Mouse (Mus musculus) cerebellum, postnatal 14 days (tissue): Measurements from ENCODE around the gene Prkca.

Experiments
- DNase-seq, 2 experiments: peaks; one replicate each; pipeline ENCODE4 v3.0.0; 2021; ENCODE audit warnings: mixed read lengths in 2 of 2

Prkca gene

DNA sequence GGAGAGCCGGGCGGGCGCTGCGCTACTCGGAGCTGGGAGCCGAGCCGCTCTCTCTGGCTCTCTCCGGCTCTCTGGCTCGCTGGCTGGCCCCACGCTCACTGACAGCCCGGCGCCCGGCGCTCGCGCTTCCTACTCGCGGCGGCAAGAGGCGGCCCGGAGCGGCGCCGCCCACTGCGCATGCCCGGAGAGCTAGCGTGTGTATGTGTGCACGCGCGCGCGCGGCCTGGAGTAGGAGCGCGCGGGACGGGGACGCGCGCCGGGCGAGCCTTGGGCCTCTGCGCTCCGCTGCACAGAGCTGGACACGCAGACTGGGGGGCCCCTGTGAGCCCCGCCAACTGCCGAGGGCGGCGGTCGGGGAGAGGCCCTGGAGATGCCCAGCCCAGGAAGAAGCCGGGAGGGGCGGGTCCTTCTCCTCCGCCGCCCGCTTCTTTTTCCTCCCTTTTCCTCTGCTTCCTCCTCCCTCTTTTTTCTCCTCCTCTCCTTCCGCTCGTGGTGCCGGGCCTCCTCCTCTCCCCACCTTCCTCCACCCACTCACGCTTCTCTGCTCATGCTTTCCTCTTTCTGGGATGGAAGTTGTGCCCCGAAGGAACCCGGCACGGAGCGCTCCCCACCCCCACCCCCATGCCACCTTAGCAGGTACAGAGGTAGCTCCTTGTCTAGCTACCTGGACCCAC, at the start of gene Prkca:
Prkca (minus strand) TSS at position 140 of the 674 bp plus-strand sequence.
- peak; percentile 97 to 98 for DNase-seq

DNA sequence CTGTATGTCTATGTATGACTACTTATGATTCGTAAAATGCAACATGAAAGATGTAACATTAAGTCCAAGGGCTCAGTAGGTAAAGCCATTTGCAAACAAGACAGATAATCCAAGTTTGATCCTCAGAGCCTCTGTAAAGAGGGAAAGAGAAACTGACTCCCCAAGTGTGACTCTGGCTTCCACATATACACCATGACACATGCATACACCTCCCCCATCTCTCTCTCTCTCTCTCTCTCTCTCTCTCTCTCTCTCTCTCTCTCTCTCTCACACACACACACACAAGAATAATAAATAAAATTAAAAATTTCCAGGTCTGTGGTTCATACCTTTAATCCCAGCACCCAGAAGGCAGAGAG, 41.9 kb upstream of the Prkca start:
- no peak for DNase-seq

DNA sequence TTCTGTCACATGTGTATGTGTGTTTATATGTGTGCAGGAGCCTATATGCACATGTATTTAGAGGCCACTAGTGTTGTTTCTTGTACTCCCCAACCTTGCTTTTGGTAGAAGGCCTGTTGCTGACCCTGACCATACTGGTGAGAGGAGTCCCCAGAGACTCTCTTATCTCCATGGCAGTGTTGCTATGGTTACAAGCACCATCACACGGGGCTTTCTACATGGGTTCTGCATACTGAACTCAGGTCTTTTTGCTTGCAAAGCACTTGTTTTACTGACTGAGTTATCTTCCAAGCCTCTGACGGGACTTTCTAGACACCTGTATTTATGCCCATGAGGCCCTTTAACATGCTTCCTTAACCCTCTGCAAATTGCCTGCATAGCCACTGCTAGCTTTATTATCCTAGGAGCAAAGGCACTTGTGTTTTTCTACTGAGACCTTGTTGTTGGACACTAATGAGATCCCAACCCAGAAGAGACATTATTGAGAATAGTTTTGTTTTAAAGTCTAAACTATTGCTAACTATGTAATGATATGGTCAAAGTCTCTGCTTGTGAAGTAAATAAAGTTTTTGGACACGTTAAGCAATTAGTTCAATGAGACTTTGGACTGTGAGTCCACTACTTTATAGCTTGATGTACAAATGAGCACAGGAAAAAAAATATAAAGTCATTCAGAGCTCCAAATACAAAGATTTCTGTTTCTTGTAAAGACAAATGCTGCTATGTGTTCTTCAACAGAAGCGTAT, 41.4 kb upstream of the Prkca start:
- no peak for DNase-seq

DNA sequence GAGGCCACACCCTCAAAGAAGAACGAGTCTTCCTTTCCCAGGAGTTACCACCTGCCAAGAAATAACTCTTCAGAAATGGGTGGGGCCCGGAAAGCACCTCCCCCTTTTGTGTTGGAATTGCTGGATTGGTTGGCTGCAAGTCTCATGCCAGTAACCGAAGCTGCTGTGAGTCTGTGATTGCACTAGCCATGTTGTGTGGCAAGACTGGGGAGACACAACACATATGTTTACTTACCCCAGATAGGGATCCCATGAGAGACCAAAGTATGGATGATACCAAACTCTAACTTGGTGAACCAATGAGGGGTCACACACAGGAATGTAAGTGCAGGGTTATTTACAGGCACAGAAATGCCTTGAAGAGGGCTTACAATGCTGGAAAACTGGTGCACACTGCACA, 38.9 kb upstream of the Prkca start:
- no peak for DNase-seq

DNA sequence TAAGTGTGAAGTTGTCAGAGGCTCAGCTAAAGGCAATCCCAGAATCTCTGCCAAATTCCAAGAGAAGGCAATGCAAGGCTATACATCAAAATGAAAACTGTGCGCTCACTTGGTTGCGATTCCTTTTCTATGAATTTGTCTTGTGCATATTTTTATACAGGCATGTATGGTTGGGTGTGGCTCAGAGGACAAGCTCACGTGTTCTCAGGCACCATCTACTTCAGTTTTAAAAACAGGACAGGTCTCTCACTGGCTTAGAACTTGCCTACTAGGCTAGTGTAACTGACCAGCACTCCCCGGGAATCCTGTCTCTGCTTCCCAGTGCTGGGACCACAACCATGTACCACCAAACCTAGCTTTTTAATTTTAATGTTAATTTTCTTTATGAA, 34.6 kb upstream of the Prkca start:
- DNase-seq = no peak

DNA sequence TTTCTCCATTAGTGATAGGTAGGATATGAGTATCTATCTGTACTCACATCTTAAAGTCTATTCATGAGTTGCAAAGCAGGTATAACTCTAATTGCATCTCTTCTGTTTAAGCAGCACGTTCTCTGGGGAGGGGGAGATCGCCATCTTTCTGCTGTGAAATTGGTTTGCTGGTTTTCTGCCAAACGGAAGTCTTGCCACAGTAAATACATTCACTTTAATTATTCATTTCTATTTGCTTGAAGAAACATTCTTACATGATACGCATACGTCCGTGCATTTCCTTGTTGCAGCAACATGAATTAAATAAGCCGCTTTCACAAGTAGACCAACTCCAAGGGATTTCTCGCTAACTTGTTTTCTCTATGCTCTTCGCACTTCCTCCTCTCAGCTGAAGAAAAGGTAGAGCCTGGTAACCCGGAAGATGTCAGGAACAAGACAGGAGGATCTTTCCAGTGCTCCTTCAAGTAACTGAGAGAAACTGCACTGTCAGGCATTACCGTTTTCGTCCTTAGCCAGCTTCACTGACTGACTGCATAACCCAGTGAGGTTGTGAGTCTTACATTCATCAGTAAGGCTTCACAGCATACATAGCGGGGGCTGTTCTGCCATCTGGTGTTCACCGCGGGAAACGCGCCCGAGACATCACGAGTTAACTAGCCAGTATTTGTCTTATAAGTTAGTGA, 34.1 kb upstream of the Prkca start:
- DNase-seq = peak; percentile 88

DNA sequence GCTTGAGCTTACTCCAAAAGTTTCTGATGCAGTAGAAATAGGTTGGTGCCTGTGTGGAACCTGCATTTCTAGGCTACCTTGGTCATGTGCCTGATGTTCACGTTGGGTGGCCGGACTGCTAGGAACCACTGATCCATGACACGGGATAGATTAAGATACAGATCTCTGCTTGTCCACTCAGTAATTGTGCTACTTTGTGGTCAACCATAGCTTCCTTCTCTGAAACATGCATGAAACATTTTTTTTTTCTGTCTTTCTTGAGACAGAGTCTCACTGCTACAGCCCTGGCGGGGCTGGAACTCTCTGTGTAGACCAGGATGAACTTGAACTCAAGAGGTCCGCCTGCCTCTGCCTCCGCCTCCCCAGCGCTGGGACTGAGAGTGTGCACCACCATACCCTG, 33.1 kb upstream of the Prkca start:
- DNase-seq = no peak

DNA sequence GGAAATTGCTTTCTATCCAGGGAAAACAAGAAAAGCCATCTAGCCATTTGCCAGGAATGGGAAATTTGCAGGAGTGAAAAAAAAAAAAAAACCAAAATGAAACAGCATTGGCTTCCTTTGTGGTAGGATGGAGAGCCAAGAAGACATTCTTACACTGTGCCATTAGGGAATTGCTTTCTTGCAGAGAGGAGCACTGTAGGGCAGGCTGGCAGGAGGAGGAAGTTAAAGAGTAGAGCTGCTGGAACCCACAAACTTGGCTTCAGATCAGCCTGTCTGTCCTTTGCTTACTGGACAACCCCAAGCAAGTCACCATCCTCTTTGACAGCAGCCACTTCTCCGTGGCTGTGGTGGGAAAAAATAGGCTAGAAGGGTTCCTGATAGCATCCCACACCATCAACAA, 23.3 kb upstream of the Prkca start:
- no peak for DNase-seq

DNA sequence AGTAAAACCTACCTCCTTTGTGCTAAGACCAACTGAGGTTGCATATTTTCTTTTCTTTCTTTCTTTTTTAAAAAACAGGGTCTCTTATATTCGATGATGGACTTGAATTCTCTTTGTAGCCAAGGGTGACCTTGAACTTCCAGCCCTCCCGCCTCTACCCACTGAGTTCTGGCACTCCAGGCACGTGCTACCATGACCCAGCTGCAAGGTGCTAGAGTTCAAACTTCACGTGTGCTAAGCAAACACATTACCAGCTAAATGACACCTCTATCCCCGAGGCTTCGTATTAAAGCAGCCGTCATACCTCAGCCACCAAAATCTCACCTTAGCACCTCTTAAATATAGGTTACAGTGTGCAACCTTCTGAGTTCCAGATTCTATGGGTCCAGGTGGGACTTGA, 21.9 kb upstream of the Prkca start:
- DNase-seq = no peak

DNA sequence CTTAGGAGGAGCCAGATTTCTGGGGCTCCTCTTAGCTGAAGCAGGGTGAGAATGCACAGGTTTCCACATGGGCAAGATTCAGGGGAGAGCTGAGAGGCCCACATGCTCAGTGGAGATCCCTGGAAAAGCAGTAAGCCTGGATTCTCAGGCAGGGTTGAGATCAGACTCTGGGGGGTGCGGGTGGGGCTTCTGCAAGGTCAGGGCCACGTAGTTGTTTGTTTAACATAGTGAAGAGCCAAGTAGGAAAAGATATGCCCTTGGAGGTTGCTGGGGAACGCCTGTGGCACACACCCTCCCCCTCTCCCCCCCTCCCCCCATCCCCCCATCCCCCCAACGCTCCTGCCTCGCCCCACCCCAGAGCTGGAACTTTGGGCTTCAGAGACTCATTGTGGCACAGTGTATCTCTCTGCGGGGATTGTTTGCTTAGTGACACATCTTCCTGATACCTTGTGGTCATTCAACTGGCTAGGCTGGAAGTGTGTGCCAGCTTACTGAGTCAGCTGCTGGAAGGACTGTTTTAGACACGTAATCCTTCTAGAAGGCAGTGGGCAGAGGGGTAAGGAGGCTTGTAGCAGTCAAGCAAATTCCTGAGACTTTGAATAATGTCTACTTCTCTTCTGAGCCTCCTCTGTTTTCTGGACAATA, 21.3 kb upstream of the Prkca start:
- no peak for DNase-seq

DNA sequence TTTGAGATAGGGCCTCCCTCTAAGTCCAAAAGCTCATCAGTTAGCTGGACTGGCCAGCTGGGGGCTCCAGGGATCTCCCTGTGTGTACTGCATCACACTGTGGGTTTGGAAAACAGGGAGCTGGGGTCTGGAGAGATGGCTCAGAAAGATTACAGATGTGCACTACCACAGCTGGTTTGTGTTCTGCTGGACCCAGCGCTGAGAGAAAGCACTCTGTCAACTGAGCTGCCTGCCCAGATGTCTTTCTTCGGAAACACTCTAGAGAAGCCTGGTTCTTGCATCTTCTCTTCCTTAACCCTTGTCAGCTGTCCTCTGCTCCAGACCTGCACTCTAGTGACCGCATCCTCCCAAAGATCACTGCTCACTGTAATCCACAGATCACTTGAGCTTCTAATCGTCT, 20.3 kb upstream of the Prkca start:
- no peak for DNase-seq

DNA sequence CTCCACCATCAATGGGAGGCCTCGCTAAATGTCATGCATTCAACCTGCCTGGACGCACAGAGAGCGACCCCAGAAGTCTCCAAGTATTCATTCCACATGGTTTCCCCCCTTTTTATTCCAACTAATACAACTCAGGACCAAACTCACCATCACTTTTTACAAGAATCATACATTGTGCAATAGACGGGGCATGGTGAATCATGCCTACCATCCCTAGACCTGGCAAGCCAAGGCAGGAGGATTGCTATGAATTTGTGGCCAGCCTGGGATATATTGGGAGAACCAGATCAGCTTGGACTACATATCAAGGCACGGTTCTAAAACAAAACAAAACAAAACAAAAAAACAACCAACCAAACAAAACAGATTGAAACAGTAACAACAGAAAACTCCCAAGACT, 19.2 kb upstream of the Prkca start:
- no peak for DNase-seq

DNA sequence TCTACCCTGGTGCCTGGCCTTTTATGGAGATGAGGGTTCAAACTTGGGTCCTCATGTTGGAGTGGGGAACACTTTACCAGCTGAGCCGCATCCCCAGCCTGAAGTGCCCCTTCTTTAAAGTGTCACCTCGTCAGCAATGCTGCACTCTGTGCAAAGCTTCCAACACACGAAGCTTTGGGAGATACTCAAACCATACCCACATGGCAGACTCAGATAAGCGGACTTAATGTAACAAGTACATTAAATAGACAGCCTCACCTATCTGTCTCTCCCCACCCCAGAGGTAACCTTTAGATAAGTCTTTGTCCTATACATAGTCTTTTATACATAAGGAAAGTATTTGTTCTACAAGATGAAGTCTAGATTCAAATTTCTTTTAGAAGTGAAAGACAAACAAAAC, 17.3 kb upstream of the Prkca start:
- no peak for DNase-seq

DNA sequence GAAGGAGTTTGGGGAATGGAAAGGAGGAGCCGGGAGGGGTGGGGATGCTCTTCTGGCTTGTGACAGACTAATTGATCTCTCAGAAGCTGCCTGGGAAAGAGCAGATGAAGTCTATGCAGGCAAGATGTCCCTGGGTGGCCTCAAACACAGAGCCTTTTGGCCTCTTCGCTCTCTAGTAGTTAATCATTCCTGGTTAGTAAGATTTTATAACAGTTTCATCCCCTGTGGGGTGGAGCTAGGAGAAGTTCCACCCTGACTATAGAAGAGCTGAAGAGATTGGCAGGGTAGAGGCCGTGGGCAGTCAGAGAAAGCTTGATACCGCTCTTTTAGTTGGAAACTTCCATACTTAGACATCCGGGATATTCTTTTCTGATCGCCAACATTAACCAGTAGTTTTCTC, 15.2 kb upstream of the Prkca start:
- no peak for DNase-seq

DNA sequence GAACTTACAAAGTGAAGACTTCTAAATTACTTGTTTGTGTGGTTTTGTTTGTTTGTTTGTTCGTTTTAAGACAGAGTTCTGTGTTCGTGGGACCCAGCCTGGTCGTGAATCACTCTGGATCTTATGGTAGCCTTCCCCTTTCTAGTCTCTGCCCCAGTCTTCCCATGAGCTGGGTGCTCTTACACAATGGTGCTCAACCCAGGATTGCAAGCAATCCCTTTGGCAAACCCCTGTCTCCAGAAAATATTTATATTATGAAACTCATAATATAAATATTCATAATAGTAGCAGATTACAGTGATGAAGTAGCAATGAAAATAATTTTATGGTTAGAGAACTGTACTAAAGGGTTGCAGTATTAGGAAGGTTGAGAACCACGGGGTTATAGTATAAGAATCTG, 12.3 kb upstream of the Prkca start:
- DNase-seq = no peak

DNA sequence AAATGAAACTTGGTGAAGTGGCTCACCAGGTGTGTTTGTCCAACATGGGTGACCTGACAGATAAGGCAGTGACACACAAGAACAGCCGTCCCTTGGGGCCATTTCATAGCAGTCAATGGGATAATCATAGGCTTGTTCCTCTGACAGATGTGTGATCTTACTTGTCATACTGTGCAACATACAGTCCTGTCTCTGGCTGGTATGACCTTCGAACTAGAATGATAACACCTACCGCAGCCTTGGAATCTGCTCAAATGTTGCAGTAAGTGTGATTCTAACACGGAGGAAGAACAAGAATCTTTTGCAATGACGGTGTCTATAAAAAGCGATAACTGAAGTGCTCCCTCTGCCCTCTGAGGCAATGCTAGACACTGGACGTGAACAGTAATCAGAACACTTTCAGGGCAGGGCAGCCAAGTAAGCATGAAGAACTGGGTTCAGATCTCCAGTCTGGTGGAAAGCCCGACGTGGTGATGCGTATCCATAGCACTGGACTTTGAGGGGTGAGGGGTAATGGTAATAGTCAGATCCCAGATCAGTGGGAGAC, 9.2 kb upstream of the Prkca start:
- DNase-seq = no peak

DNA sequence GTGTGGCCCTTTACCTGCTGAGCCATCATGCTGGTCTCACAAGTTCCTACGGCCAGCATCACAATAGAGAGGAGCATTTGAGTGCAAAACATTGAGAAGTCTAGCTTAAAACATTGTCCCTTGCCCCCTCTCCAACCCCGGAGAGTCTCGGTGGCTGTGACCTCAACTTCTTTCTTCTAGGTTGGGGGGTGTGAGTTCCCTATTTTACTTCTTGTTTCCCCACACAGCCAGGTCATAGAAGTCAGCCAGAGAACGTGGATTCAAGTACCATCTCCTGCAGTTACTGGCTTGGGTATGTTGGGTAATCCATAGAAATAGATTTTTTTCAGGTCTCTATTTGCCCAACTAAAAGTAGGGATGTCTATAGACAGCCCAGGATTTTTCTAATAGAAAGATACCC, 7.1 kb upstream of the Prkca start:
- no peak for DNase-seq

DNA sequence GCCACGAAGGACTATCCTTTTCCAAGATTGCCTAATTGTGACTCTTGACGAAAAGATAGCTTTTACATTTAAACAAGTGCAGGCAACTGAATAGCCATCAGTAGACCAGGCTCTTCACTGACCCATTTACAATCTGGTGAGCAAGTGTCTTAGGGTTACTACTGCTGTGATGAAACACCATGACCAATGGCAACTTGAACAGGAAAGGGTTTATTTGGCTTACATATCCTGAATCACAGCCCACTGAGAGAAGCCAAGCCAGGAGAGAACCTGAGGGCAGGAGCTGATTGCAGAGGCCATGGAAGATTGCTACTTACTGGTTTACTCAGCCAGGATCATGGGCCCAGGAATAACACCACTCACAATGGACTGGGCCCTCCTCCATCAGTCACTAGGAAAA, 1.6 kb upstream of the Prkca start:
- no peak for DNase-seq

DNA sequence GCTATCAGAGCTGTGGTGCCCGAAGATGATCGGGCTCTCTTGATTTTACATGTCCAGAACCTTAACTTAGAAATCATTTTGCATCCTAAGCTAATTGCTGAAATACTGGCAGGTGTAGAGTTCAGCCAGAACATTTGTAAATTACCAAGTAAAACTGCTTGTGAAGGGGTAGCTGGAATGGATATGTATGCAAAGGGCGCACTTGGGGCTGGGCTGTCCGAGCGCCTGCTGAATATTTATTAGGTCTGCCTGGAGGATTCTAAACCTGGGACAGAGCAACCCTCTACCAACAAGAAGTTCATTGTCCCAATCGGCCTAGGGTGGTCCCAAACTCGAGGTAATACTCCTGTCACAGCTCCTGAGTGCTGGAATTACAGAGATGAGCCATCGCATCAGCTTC, 1.0 kb upstream of the Prkca start:
- no peak for DNase-seq

DNA sequence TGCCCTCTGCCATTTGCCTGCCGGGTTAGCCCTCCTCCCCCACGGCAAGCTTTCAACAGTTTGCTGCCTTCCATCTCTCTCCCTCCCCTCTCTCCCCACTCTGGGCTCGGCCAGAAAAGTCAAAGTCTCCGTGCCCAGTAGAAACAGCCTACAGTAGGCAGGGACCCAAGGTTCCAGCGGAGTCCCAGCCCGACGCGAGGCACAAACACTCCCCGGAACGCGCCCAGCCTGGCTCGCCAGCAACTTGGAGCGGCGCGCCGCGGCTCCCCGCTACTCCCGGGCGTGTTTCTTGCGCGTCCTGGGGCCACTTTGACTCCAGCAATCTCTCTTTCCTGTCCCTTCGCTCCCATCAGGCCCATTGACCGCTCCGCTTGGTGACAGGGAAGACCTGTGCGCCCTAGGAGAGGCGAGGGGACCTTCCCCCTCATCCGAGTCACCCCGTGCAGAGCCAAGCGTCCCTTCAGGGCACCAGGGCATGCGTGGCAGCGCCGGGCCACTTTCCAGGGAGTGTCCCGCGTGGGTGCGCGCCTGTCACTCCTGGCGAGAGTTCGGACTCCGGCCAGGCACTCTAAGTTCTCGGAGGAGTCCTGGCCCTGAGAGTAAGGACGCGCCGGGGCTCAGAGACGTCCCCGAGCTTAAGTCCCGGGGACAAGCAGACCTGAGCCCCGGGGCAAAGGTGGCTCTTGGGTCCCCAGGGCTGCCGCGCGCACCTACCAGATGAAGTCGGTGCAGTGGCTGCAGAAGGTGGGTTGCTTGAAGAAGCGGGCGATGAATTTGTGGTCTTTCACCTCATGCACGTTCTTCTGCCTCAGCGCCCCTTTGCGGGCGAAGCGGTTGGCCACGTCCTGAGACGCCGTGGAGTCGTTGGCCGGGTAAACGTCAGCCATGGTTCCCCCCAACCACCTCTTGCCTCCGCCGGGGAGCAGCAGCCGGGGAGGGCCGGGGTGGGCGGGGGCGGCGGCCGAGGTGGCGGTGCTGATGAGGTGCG, 653 bp downstream of the Prkca start, which contains the start of gene Apoh:
Apoh (plus strand) TSS at position 574 of the 988 bp plus-strand sequence.
- peak; percentile 57 to 62 for DNase-seq

DNA sequence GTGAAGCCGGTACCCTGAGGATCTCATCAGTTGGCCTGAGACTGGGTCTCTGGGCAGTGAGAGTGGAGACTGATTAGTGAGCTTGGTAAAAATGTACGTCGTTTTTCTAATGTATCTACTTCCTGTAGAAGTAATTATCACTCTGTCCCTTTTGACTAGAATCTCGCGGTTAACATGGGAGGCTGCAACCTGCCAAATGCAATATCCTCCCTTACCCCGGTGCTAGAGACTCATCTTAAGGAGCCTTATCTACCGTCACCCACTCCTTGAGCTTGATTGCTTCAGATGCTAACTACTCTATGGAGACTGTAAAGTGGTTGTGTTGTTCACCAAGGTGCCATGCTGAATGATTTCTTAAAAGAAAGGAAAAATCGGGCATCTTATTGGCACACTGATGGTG, 1.9 kb downstream of the Prkca start:
- DNase-seq = peak in 1 of 2 experiments; percentile 17

DNA sequence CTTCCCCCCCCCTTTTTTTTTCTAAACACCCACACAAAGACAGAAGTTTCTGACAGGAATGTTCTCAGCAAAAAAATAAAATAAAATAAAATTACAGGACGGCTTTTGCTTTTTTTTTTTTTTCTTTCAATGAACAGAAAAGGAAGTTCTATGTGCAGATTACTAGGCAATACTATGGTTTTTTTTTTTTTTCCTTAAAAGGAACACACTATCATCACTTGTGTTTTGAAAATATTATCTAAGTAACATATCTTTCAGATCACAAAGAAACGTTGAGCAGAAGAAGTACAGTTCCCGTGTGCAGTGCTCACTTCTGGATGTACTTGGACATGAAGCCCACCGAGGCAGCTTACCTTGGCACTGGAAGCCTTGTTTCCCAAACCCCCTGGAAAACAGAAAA, 3.4 kb downstream of the Prkca start:
- DNase-seq = no peak
